Mouse (Mus musculus): ENCODE measurements around the gene Ddx10. TPM values are rescaled to one million over a fixed set of nuclear protein-coding genes. Genes with fewer than 3 reads are reported as not detected.
A peak's percentile ranks its signal among the peaks of the same experiment; 100 is the strongest.
"Not testable (repeated sequence)": the region's sequence is repeated elsewhere in the genome, so short reads cannot be mapped to it uniquely, and the experiment has no call there.

Ddx10 gene
- polyA plus RNA-seq, 1 experiment: 22.9 TPM

GRCm38 (mm10) chr9:53208283-53208682 is 39.6 kb downstream of the Ddx10 start:
- H3K4me3 ChIP-seq (ENCODE audit: insufficient read depth, low read length): no peak overlapping the region
- no peaks in the 10 kb centered on the region for H3K4me1 ChIP-seq (ENCODE audit: control insufficient read depth, insufficient read depth, low read length)
- no peak overlapping the region for H3K27ac ChIP-seq (ENCODE audit: insufficient read depth, low read length)
- TF ChIP-seq CTCF (IDR thresholded peaks at IDR 0.05; ENCODE audit: borderline replicate concordance, insufficient read depth, low read length) (no peak), POLR2A (IDR thresholded peaks at IDR 0.05; ENCODE audit: low read depth, low read length) (no peak)

GRCm38 (mm10) chr9:53174590-53174989 is 73.3 kb downstream of the Ddx10 start:
- no peak for TF ChIP-seq CTCF (IDR thresholded peaks at IDR 0.05; ENCODE audit: borderline replicate concordance, insufficient read depth, low read length)
- TF ChIP-seq POLR2A (IDR thresholded peaks at IDR 0.05; ENCODE audit: low read depth, low read length): no peak
- H3K4me1 ChIP-seq (ENCODE audit: control insufficient read depth, insufficient read depth, low read length): no peaks in the 10 kb centered on the region
- H3K27ac ChIP-seq (ENCODE audit: insufficient read depth, low read length): no peak overlapping the region
- no peak overlapping the region for H3K4me3 ChIP-seq (ENCODE audit: insufficient read depth, low read length)

- TF ChIP-seq CTCF (IDR thresholded peaks at IDR 0.05; ENCODE audit: borderline replicate concordance, insufficient read depth, low read length) (no peak), POLR2A (IDR thresholded peaks at IDR 0.05; ENCODE audit: low read depth, low read length) (no peak)
- Histone ChIP-seq H3K4me3 (ENCODE audit: insufficient read depth, low read length) (no peak overlapping the region), H3K27ac (ENCODE audit: insufficient read depth, low read length) (no peak overlapping the region), H3K4me1 (ENCODE audit: control insufficient read depth, insufficient read depth, low read length) (no peaks in the 10 kb centered on the region)
Observed at GRCm38 (mm10) chr9:53173258-53173657, 74.6 kb downstream of the Ddx10 start.

- H3K4me3 ChIP-seq (ENCODE audit: insufficient read depth, low read length): no peak overlapping the region
- TF ChIP-seq CTCF (IDR thresholded peaks at IDR 0.05; ENCODE audit: borderline replicate concordance, insufficient read depth, low read length): peak; percentile 55; the same call in 1 of the 2 replicates
- TF ChIP-seq POLR2A (IDR thresholded peaks at IDR 0.05; ENCODE audit: low read depth, low read length): no peak
- H3K27ac ChIP-seq (ENCODE audit: insufficient read depth, low read length): no peak overlapping the region
- H3K4me1 ChIP-seq (ENCODE audit: control insufficient read depth, insufficient read depth, low read length): peaks cover 9% of the 10 kb centered on the region
Observed at GRCm38 (mm10) chr9:53144266-53144665, 103.6 kb downstream of the Ddx10 start.

GRCm38 (mm10) chr9:53143508-53143907 is 104.3 kb downstream of the Ddx10 start:
- no peak overlapping the region for H3K4me3 ChIP-seq (ENCODE audit: insufficient read depth, low read length)

GRCm38 (mm10) chr9:53142424-53142823 is 105.4 kb downstream of the Ddx10 start:
- not testable (repeated sequence) for H3K4me3 ChIP-seq (ENCODE audit: insufficient read depth, low read length); H3K27ac ChIP-seq (ENCODE audit: insufficient read depth, low read length); H3K4me1 ChIP-seq (ENCODE audit: control insufficient read depth, insufficient read depth, low read length)

More at GRCm38 (mm10) chr9:53143508-53143907, 104.3 kb downstream of the Ddx10 start:
- Histone ChIP-seq H3K27ac (ENCODE audit: insufficient read depth, low read length) (no peak overlapping the region), H3K4me1 (ENCODE audit: control insufficient read depth, insufficient read depth, low read length) (peaks cover 7% of the 10 kb centered on the region)
- no peak for TF ChIP-seq POLR2A (IDR thresholded peaks at IDR 0.05; ENCODE audit: low read depth, low read length)
- no peak for TF ChIP-seq CTCF (IDR thresholded peaks at IDR 0.05; ENCODE audit: borderline replicate concordance, insufficient read depth, low read length)

GRCm38 (mm10) chr9:53140610-53141165 is 107.2 kb downstream of the Ddx10 start:
- no peak overlapping the region for H3K4me3 ChIP-seq (ENCODE audit: insufficient read depth, low read length)
- H3K4me1 ChIP-seq (ENCODE audit: control insufficient read depth, insufficient read depth, low read length): peaks cover 6% of the 10 kb centered on the region
- no peak overlapping the region; the same call in 1 of the 2 replicates for H3K27ac ChIP-seq (ENCODE audit: insufficient read depth, low read length)
- TF ChIP-seq CTCF (IDR thresholded peaks at IDR 0.05; ENCODE audit: borderline replicate concordance, insufficient read depth, low read length) (no peak), POLR2A (IDR thresholded peaks at IDR 0.05; ENCODE audit: low read depth, low read length) (no peak)

- TF ChIP-seq POLR2A (IDR thresholded peaks at IDR 0.05; ENCODE audit: low read depth, low read length): no peak
- TF ChIP-seq CTCF (IDR thresholded peaks at IDR 0.05; ENCODE audit: borderline replicate concordance, insufficient read depth, low read length): no peak
- Histone ChIP-seq H3K4me3 (ENCODE audit: insufficient read depth, low read length) (no peak overlapping the region), H3K27ac (ENCODE audit: insufficient read depth, low read length) (0 out of 2 replicates have a peak overlapping the region, but pooled peaks have one; percentile 18), H3K4me1 (ENCODE audit: control insufficient read depth, insufficient read depth, low read length) (no peaks in the 10 kb centered on the region)
Observed at GRCm38 (mm10) chr9:53132826-53133225, 115.0 kb downstream of the Ddx10 start.

- H3K27ac ChIP-seq (ENCODE audit: insufficient read depth, low read length): no peak overlapping the region
- TF ChIP-seq POLR2A (IDR thresholded peaks at IDR 0.05; ENCODE audit: low read depth, low read length) (no peak), CTCF (IDR thresholded peaks at IDR 0.05; ENCODE audit: borderline replicate concordance, insufficient read depth, low read length) (no peak)
Observed at GRCm38 (mm10) chr9:53130460-53130859, 117.4 kb downstream of the Ddx10 start.

GRCm38 (mm10) chr9:53101103-53101502 is 146.8 kb downstream of the Ddx10 start:
- Histone ChIP-seq H3K4me1 (ENCODE audit: control insufficient read depth, insufficient read depth, low read length) (no peaks in the 10 kb centered on the region), H3K27ac (ENCODE audit: insufficient read depth, low read length) (no peak overlapping the region; the same call in 1 of the 2 replicates), H3K4me3 (ENCODE audit: insufficient read depth, low read length) (no peak overlapping the region)
- TF ChIP-seq POLR2A (IDR thresholded peaks at IDR 0.05; ENCODE audit: low read depth, low read length) (no peak), CTCF (IDR thresholded peaks at IDR 0.05; ENCODE audit: borderline replicate concordance, insufficient read depth, low read length) (no peak)

More at GRCm38 (mm10) chr9:53130460-53130859, 117.4 kb downstream of the Ddx10 start:
- Histone ChIP-seq H3K4me3 (ENCODE audit: insufficient read depth, low read length) (no peak overlapping the region), H3K4me1 (ENCODE audit: control insufficient read depth, insufficient read depth, low read length) (no peaks in the 10 kb centered on the region)
